Mouse (Mus musculus) MEL (cell line): Measurements from ENCODE around the gene Serpina3b. TPM values are rescaled to one million over a fixed set of nuclear protein-coding genes. Genes with fewer than 3 reads are reported as not detected.

Experiments used
- DNase-seq: peaks from one replicate; pipeline ENCODE4 v3.0.0; 2011; ENCODE audit warnings: low read depth, low spot score
- H3K27ac ChIP-seq: 2 replicates; pipeline ENCODE4 v1.5.1; 2012; ENCODE audit warnings: low read depth, mild to moderate bottlenecking, control low read depth, low read length, moderate library complexity; ENCODE audit not compliant: control insufficient read depth
- H3K27me3 ChIP-seq, 2 experiments: fragments of 150-350 bp in 1 of 2; sonication (generic) in 1 of 2; 2 replicates each; pipeline ENCODE4 v1.6.1; 2012; ENCODE audit warnings: low read length in 2 of 2, mild to moderate bottlenecking in 2 of 2, improper control_type of control experiment in 1 of 2, moderate library complexity in 1 of 2; ENCODE audit not compliant: insufficient read depth in 2 of 2, control insufficient read depth in 1 of 2
- H3K36me3 ChIP-seq, 2 experiments: 2 replicates each; pipeline ENCODE4 v1.6.1; 2012 to 2014; ENCODE audit warnings: low read length in 2 of 2, improper control_type of control experiment in 1 of 2, inconsistent platforms in 1 of 2, mild to moderate bottlenecking in 1 of 2; ENCODE audit not compliant: insufficient read depth in 2 of 2, control insufficient read depth in 1 of 2
- H3K4me1 ChIP-seq, 2 experiments: fragments of 150-350 bp in 1 of 2; sonication (generic) in 1 of 2; 2 replicates each; pipeline ENCODE4 v1.6.1; 2012; ENCODE audit warnings: low read length in 2 of 2, improper control_type of control experiment in 1 of 2, mild to moderate bottlenecking in 1 of 2; ENCODE audit not compliant: insufficient read depth in 2 of 2, control insufficient read depth in 1 of 2
- H3K4me3 ChIP-seq, 2 experiments: fragments of 150-350 bp in 1 of 2; sonication (generic) in 1 of 2; 2 replicates each; pipeline ENCODE4 v1.5.1; 2012; ENCODE audit warnings: low read depth in 2 of 2, low read length in 2 of 2, mild to moderate bottlenecking in 2 of 2, moderate library complexity in 2 of 2, control low read depth in 1 of 2, improper control_type of control experiment in 1 of 2; ENCODE audit not compliant: control insufficient read depth in 1 of 2, insufficient read depth in 1 of 2
- H3K79me2 ChIP-seq: 2 replicates; pipeline ENCODE4 v1.6.1; 2012; ENCODE audit warnings: mild to moderate bottlenecking, low read length, moderate library complexity; ENCODE audit not compliant: control insufficient read depth, poor library complexity, insufficient read depth
- H3K9ac ChIP-seq: 2 replicates; pipeline ENCODE4 v1.6.1; 2012; ENCODE audit warnings: low read depth, mild to moderate bottlenecking, control low read depth, low read length, moderate library complexity; ENCODE audit not compliant: control insufficient read depth, poor library complexity, severe bottlenecking
- H3K9me3 ChIP-seq: fragments of 150-350 bp; sonication (generic); replicated peaks from 2 replicates; pipeline ENCODE4 v1.6.1; 2012; ENCODE audit warnings: mild to moderate bottlenecking, low read length, improper control_type of control experiment, moderate library complexity; ENCODE audit not compliant: insufficient read depth
- BHLHE40 ChIP-seq: IDR thresholded peaks from 2 replicates; pipeline ENCODE4 v1.6.1; 2012; ENCODE audit warnings: low read depth, mild to moderate bottlenecking, inconsistent platforms, low read length, improper control_type of control experiment, borderline replicate concordance
- CHD2 ChIP-seq: IDR thresholded peaks from 2 replicates; pipeline ENCODE4 v1.6.1; 2011; ENCODE audit warnings: low read length, improper control_type of control experiment
- CTCF ChIP-seq, 3 experiments: IDR thresholded peaks in 2 of 3; conservative IDR thresholded peaks in 1 of 3; 2 replicates each; pipeline ENCODE4 v1.5.1; 2011 to 2012; ENCODE audit warnings: low read length in 3 of 3, low read depth in 2 of 3, mild to moderate bottlenecking in 2 of 3, improper control_type of control experiment in 1 of 3, inconsistent platforms in 1 of 3, mixed read lengths in 1 of 3, moderate library complexity in 1 of 3; ENCODE audit not compliant: control insufficient read depth in 1 of 3, insufficient read depth in 1 of 3, poor library complexity in 1 of 3, severe bottlenecking in 1 of 3
- ELF1 ChIP-seq: IDR thresholded peaks from 2 replicates; pipeline ENCODE4 v1.6.1; 2014; ENCODE audit warnings: low read depth, mild to moderate bottlenecking, inconsistent platforms, low read length, improper control_type of control experiment, moderate library complexity
- ETS1 ChIP-seq: IDR thresholded peaks from 2 replicates; pipeline ENCODE4 v1.6.1; 2012; ENCODE audit warnings: low read depth, mild to moderate bottlenecking, inconsistent platforms, low read length, improper control_type of control experiment, moderate library complexity
- GATA1 ChIP-seq: IDR thresholded peaks from 2 replicates; pipeline ENCODE4 v1.6.1; 2011; ENCODE audit warnings: low read depth, low read length, improper control_type of control experiment
- KAT2A ChIP-seq: conservative IDR thresholded peaks from 2 replicates; pipeline ENCODE4 v1.6.1; 2012; ENCODE audit warnings: low read depth, low read length, improper control_type of control experiment, inconsistent platforms
- MAFK ChIP-seq: IDR thresholded peaks from 2 replicates; pipeline ENCODE4 v1.6.1; 2011; ENCODE audit warnings: low read depth, mild to moderate bottlenecking, low read length, improper control_type of control experiment, borderline replicate concordance
- MAX ChIP-seq: IDR thresholded peaks from 2 replicates; pipeline ENCODE4 v1.6.1; 2011; ENCODE audit warnings: low read length, improper control_type of control experiment
- MEF2A ChIP-seq: IDR thresholded peaks from 2 replicates; pipeline ENCODE4 v1.6.1; 2014; ENCODE audit warnings: low read depth, mild to moderate bottlenecking, inconsistent platforms, low read length, improper control_type of control experiment; ENCODE audit not compliant: poor library complexity, insufficient replicate concordance, severe bottlenecking; ENCODE audit errors: extremely low read depth
- MXI1 ChIP-seq: IDR thresholded peaks from 2 replicates; pipeline ENCODE4 v1.6.1; 2011; ENCODE audit warnings: mild to moderate bottlenecking, low read depth, low read length, improper control_type of control experiment
- MYB ChIP-seq: IDR thresholded peaks from 2 replicates; pipeline ENCODE4 v1.6.1; 2011; ENCODE audit warnings: mild to moderate bottlenecking, low read depth, low read length, improper control_type of control experiment
- MYC ChIP-seq: IDR thresholded peaks from 2 replicates; pipeline ENCODE4 v1.6.1; 2011; ENCODE audit warnings: low read depth, mild to moderate bottlenecking, low read length, improper control_type of control experiment, moderate library complexity
- NELFE ChIP-seq: IDR thresholded peaks from 2 replicates; pipeline ENCODE4 v1.6.1; 2011; ENCODE audit warnings: low read depth, low read length, improper control_type of control experiment
- NRF1 ChIP-seq: IDR thresholded peaks from 2 replicates; pipeline ENCODE4 v1.6.1; 2014; ENCODE audit warnings: low read depth, mild to moderate bottlenecking, inconsistent platforms, low read length, improper control_type of control experiment, moderate library complexity; ENCODE audit not compliant: poor library complexity, insufficient read depth, severe bottlenecking
- POLR2A ChIP-seq, 2 experiments: IDR thresholded peaks; 2 replicates each; pipeline ENCODE4 v1.6.1; 2011 to 2012; ENCODE audit warnings: low read length in 2 of 2, mild to moderate bottlenecking in 2 of 2, control low read depth in 1 of 2, improper control_type of control experiment in 1 of 2, low read depth in 1 of 2, moderate library complexity in 1 of 2; ENCODE audit not compliant: control insufficient read depth in 1 of 2, insufficient read depth in 1 of 2, poor library complexity in 1 of 2
- POLR2AphosphoS2 ChIP-seq: IDR thresholded peaks from 2 replicates; pipeline ENCODE4 v1.6.1; 2011; ENCODE audit warnings: low read length, improper control_type of control experiment
- POLR2AphosphoS5 ChIP-seq: IDR thresholded peaks from 2 replicates; pipeline ENCODE4 v1.6.1; 2012; ENCODE audit warnings: low read depth, borderline replicate concordance, mild to moderate bottlenecking, inconsistent platforms, low read length, moderate library complexity, mixed read lengths
- RAD21 ChIP-seq: IDR thresholded peaks from 2 replicates; pipeline ENCODE4 v1.6.1; 2011; ENCODE audit warnings: mild to moderate bottlenecking, low read depth, low read length, improper control_type of control experiment
- RCOR1 ChIP-seq: IDR thresholded peaks from 2 replicates; pipeline ENCODE4 v1.6.1; 2012; ENCODE audit warnings: low read depth, mild to moderate bottlenecking, inconsistent platforms, low read length, improper control_type of control experiment
- SIN3A ChIP-seq: IDR thresholded peaks from 2 replicates; pipeline ENCODE4 v1.6.1; 2012; ENCODE audit warnings: low read length, improper control_type of control experiment, inconsistent platforms
- SMC3 ChIP-seq: IDR thresholded peaks from 2 replicates; pipeline ENCODE4 v1.6.1; 2011; ENCODE audit warnings: low read depth, low read length, improper control_type of control experiment
- TAL1 ChIP-seq: IDR thresholded peaks from 2 replicates; pipeline ENCODE4 v1.6.1; 2012; ENCODE audit warnings: mild to moderate bottlenecking, inconsistent platforms, low read length, moderate library complexity, mixed read lengths
- TBP ChIP-seq: IDR thresholded peaks from 2 replicates; pipeline ENCODE4 v1.8.0; 2011; ENCODE audit warnings: low read depth, low read length, improper control_type of control experiment
- USF1 ChIP-seq: IDR thresholded peaks from 2 replicates; pipeline ENCODE4 v1.6.1; 2014; ENCODE audit warnings: low read depth, mild to moderate bottlenecking, inconsistent platforms, low read length, improper control_type of control experiment, moderate library complexity
- ZC3H11A ChIP-seq: IDR thresholded peaks from 2 replicates; pipeline ENCODE4 v1.6.1; 2012; ENCODE audit warnings: low read depth, mild to moderate bottlenecking, inconsistent platforms, low read length, improper control_type of control experiment
- ZKSCAN1 ChIP-seq: IDR thresholded peaks from 2 replicates; pipeline ENCODE4 v1.6.1; 2012; ENCODE audit warnings: low read depth, mild to moderate bottlenecking, inconsistent platforms, low read length, improper control_type of control experiment, moderate library complexity
- ZMIZ1 ChIP-seq: IDR thresholded peaks from 2 replicates; pipeline ENCODE4 v1.6.1; 2012; ENCODE audit warnings: low read depth, mild to moderate bottlenecking, inconsistent platforms, low read length, improper control_type of control experiment, moderate library complexity
- polyA plus RNA-seq, 2 experiments: library from polyadenylated mRNA; stranded (reverse) in 1 of 2; unstranded in 1 of 2; fragments of >175 nt in 1 of 2; fragments of >200 nt in 1 of 2; gene quantifications; 2 replicates each; pipeline versions ENCODE4 v1.2.1 to v1.2.4; 2012; ENCODE audit warnings: low replicate concordance in 2 of 2, low read depth in 1 of 2; ENCODE audit not compliant: insufficient read length in 2 of 2, insufficient read depth in 1 of 2, missing spikeins in 1 of 2
- total RNA-seq: library from RNA; depleted of rRNA; stranded (reverse); fragments of 300-350 nt; gene quantifications from 2 replicates; pipeline ENCODE4 v1.2.3, GENCODE M21; 2012

The Serpina3b gene
- total and polyA plus RNA-seq, 3 experiments: not detected

DNA sequence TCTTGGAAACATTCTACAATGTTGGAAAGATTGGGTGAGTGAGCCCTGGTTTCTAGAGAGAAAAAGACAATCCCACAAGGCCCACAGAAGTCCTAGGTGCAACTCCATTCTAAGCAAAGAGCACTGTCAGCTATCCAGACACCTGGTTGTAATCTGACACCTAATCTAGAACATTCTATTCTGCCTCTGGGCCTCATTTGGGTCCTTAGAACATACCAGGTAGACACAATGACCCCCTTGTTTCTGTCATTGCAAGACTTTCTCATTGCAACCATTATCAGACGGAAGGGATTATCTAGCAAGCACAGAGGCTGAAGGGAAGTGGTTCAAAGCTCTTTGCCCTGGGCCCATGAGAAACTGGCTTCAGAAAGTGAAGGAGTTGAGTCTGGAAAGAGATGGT is 36.5 kb upstream of the Serpina3b start:
- Histone ChIP-seq H3K27ac (no peak overlapping the region), H3K79me2 (no peaks in the 10 kb centered on the region), H3K9me3 (no peaks in the 10 kb centered on the region), H3K27me3 (no peaks in the 10 kb centered on the region), H3K36me3 (no peaks in the 10 kb centered on the region), H3K4me1 (no peaks in the 10 kb centered on the region), H3K4me3 (no peak overlapping the region), H3K9ac (no peak overlapping the region)
- DNase-seq: no peak
- TF ChIP-seq NRF1: no peak
- no peak for TF ChIP-seq SIN3A
- no peak for TF ChIP-seq ELF1
- no peak for TF ChIP-seq KAT2A
- TF ChIP-seq ETS1: no peak
- TF ChIP-seq USF1: no peak
- no peak for TF ChIP-seq MEF2A
- TF ChIP-seq CTCF (IDR thresholded peaks at IDR 0.05 in 2 of 3, conservative IDR thresholded peaks at IDR 0.05 in 1 of 3; ENCODE audit: control insufficient read depth in 1 of 3, insufficient read depth in 1 of 3, low read depth in 2 of 3, low read length in 3 of 3, poor library complexity in 1 of 3, severe bottlenecking in 1 of 3): no peak
- TF ChIP-seq MYB: no peak
- no peak for TF ChIP-seq POLR2AphosphoS5
- TF ChIP-seq POLR2A (IDR thresholded peaks at IDR 0.05; ENCODE audit: control insufficient read depth in 1 of 2, insufficient read depth in 1 of 2, low read depth in 1 of 2, low read length in 2 of 2, poor library complexity in 1 of 2): no peak
- TF ChIP-seq TBP: no peak
- no peak for TF ChIP-seq RCOR1
- TF ChIP-seq ZMIZ1: no peak
- no peak for TF ChIP-seq BHLHE40
- no peak for TF ChIP-seq NELFE
- TF ChIP-seq POLR2AphosphoS2: no peak
- no peak for TF ChIP-seq ZC3H11A

- Histone ChIP-seq H3K79me2 (no peaks in the 10 kb centered on the region), H3K9me3 (no peaks in the 10 kb centered on the region)
- TF ChIP-seq TBP: no peak
- no peak for TF ChIP-seq RCOR1
- no peak for TF ChIP-seq MXI1
- TF ChIP-seq MYC: no peak
- no peak for TF ChIP-seq GATA1
- TF ChIP-seq POLR2AphosphoS2: no peak
- TF ChIP-seq TAL1: no peak
- TF ChIP-seq RAD21: no peak
- no peak for TF ChIP-seq NRF1
- TF ChIP-seq SMC3: no peak
- TF ChIP-seq ZKSCAN1: no peak
- no peak for TF ChIP-seq BHLHE40
- no peak for TF ChIP-seq MAX
- no peak for TF ChIP-seq MYB
- no peak for TF ChIP-seq MAFK
- no peak for TF ChIP-seq ZC3H11A
- no peak for TF ChIP-seq CHD2
- TF ChIP-seq, all 39 proteins: peak for 0
- Histone ChIP-seq H3K27me3 (no peaks in the 10 kb centered on the region), H3K9ac (no peak within 1 kb of the TSS), H3K4me1 (no peaks in the 10 kb centered on the region), H3K27ac (no peak within 1 kb of the TSS), H3K36me3 (no peaks in the 10 kb centered on the region), H3K4me3 (no peak within 1 kb of the TSS)
- DNase-seq: no peak
Observed at GRCm38 (mm10) chr12:104100768-104101167, 27.0 kb upstream of the Serpina3b start, which contains the start of gene Serpina5. Gene Serpina5, plus strand, starts transcription at chr12:104101113.
